33 mouse cellular contexts compared by ENCODE assay signal in genomic region chr11:45240419-45240818, GRCm38 (mm10).
DNase-seq lines count a peak whose midpoint lies in the region; ATAC-seq lines count a peak whose summit lies in the region.
"Had no signal": no experiment of that assay in that cellular context is flagged by ENCODE, and none has a peak within 500 bp of the region (broad histone marks: within the 10 kb centered on the region; RNA-seq: fewer than 3 reads in every experiment).

No protein-coding gene starts in this region.

- ATAC-seq in embryonic facial prominence, embryonic 11.5 days (replicated peaks; ENCODE audit: insufficient number of reproducible peaks, low FRiP score, low TSS enrichment, low read depth): no peak
- ATAC-seq: CD4-positive, CD25-positive, alpha-beta regulatory T cell, adult 4 months; forebrain, embryonic 16.5 days; inflammation-experienced regulatory T-cells, adult 6 months; lung, postnatal 0 days had no signal

- H3K4me1 ChIP-seq in embryonic facial prominence, embryonic 11.5 days (ENCODE audit: control insufficient read depth, insufficient read depth, low read length): no peaks in the 10 kb centered on the region
- H3K4me1 ChIP-seq: heart, embryonic 12.5 days; liver, embryonic 13.5 days; midbrain, embryonic 10.5 days had no signal

- 37% methylated on average over 3 of the region's 3 CpGs for WGBS in embryonic facial prominence, embryonic 11.5 days

- no peak overlapping the region for H3K4me3 ChIP-seq in embryonic facial prominence, embryonic 11.5 days (ENCODE audit: low read depth, low read length)
- H3K4me3 ChIP-seq: forebrain, embryonic 10.5 days; heart, embryonic 12.5 days; hindbrain, embryonic 10.5 days; hindbrain, embryonic 15.5 days; kidney, embryonic 15.5 days; limb, embryonic 15.5 days; liver, embryonic 13.5 days; midbrain, embryonic 10.5 days; myocyte; neural tube, embryonic 12.5 days had no signal

- H3K27me3 ChIP-seq in embryonic facial prominence, embryonic 11.5 days (ENCODE audit: control insufficient read depth, insufficient read depth, low read length): no peaks in the 10 kb centered on the region
- H3K27me3 ChIP-seq: heart, embryonic 12.5 days; hindbrain, embryonic 15.5 days; kidney, embryonic 15.5 days; limb, embryonic 15.5 days; liver, embryonic 13.5 days; neural tube, embryonic 12.5 days had no signal

- intact Hi-C loops in heart, postnatal 36 days (cut with DNase I): no loop called here

- no peak overlapping the region for H3K27ac ChIP-seq in embryonic facial prominence, embryonic 11.5 days (replicated peaks; ENCODE audit: low read depth, low read length)
- H3K27ac ChIP-seq: forebrain, embryonic 10.5 days; hindbrain, embryonic 10.5 days; hindbrain, embryonic 15.5 days; kidney, embryonic 15.5 days; liver, embryonic 13.5 days; macrophage; midbrain, embryonic 10.5 days; neural tube, embryonic 12.5 days had no signal

- DNase-seq in heart, adult 11 months: peak; percentile 48
- DNase-seq in heart, postnatal 36 days: no peak
- DNase-seq in embryonic facial prominence, embryonic 11.5 days (ENCODE audit: low spot score): peak; percentile 57
- peak; percentile 58 for DNase-seq in forelimb bud, embryonic 11.5 days (ENCODE audit: low read depth, low spot score)
- no peak for DNase-seq in right cerebral cortex, postnatal 36 days (ENCODE audit: low spot score in 2 of 2)
- no peak for DNase-seq in frontal cortex, postnatal 14 days (ENCODE audit: low spot score in 2 of 2)
- no peak for DNase-seq in kidney, adult 9 months
- DNase-seq: adrenal gland, postnatal 36 days; cerebellum, adult 2 months; cerebellum, postnatal 14 days; gastrocnemius, postnatal 25 days; heart, adult 18-20 months; kidney, adult 11 months; kidney, postnatal 25 days; liver, embryonic 13.5 days; lung, adult 18-20 months; right cerebral cortex, adult 18-20 months; thymus, adult 2 months; thymus, postnatal 36 days had no signal

- H3K36me3 ChIP-seq in embryonic facial prominence, embryonic 11.5 days (replicated peaks; ENCODE audit: control insufficient read depth, insufficient read depth, low read depth, low read length): no peaks in the 10 kb centered on the region
- H3K36me3 ChIP-seq: forebrain, embryonic 10.5 days; heart, embryonic 12.5 days; hindbrain, embryonic 10.5 days; hindbrain, embryonic 15.5 days; kidney, embryonic 15.5 days; limb, embryonic 15.5 days; liver, embryonic 13.5 days; midbrain, embryonic 10.5 days; neural tube, embryonic 12.5 days had no signal

- H3K9ac ChIP-seq in embryonic facial prominence, embryonic 11.5 days (replicated peaks; ENCODE audit: low read length): no peak overlapping the region
- H3K9ac ChIP-seq: heart, embryonic 12.5 days; hindbrain, embryonic 15.5 days; kidney, embryonic 15.5 days; limb, embryonic 15.5 days; liver, embryonic 13.5 days; neural tube, embryonic 12.5 days had no signal

- H3K4me2 ChIP-seq in embryonic facial prominence, embryonic 11.5 days (ENCODE audit: low read depth, low read length): no peak overlapping the region
- H3K4me2 ChIP-seq: heart, embryonic 12.5 days; hindbrain, embryonic 15.5 days; kidney, embryonic 15.5 days; limb, embryonic 15.5 days; liver, embryonic 13.5 days; neural tube, embryonic 12.5 days had no signal

- no peaks in the 10 kb centered on the region for H3K9me3 ChIP-seq in embryonic facial prominence, embryonic 11.5 days (replicated peaks; ENCODE audit: control insufficient read depth, low read length)
- H3K9me3 ChIP-seq: forebrain, embryonic 10.5 days; heart, embryonic 12.5 days; hindbrain, embryonic 10.5 days; hindbrain, embryonic 15.5 days; kidney, embryonic 15.5 days; limb, embryonic 15.5 days; liver, embryonic 13.5 days; midbrain, embryonic 10.5 days; neural tube, embryonic 12.5 days had no signal

Comparison
In these comparisons a context has a peak if more than half of its experiments do, and no peak if none do; other contexts are left out.
1. DNase-seq: peak in heart, adult 11 months (single experiment), embryonic facial prominence, embryonic 11.5 days (single experiment) and forelimb bud, embryonic 11.5 days (single experiment); none in heart, postnatal 36 days (0 of 2), right cerebral cortex, postnatal 36 days (0 of 2), frontal cortex, postnatal 14 days (0 of 2) and kidney, adult 9 months (single experiment).